Mouse (Mus musculus) neural tube, embryonic 11.5 days (tissue): ENCODE data around the gene Inha. TPM values are rescaled to one million over a fixed set of nuclear protein-coding genes. Genes with fewer than 3 reads are reported as not detected.

Experiments
- ATAC-seq: fragments of 200-750 bp; cut with Nextera tagmentation; 2 replicates; pipeline ENCODE4 v1.8.0; 2017; ENCODE audit warnings: moderate number of reproducible peaks, mild to moderate bottlenecking, moderate TSS enrichment, moderate library complexity; ENCODE audit not compliant: insufficient read depth, low FRiP score, low TSS enrichment
- DNase-seq: peaks from one replicate; pipeline ENCODE4 v3.0.0-alpha.2; 2015; ENCODE audit warnings: low spot score
- H3K27ac ChIP-seq: fragments of 300-500 bp; sonication (generic); 2 replicates; pipeline ENCODE4 v1.5.1; 2014; ENCODE audit warnings: low read depth, mild to moderate bottlenecking, low read length
- H3K27me3 ChIP-seq: fragments of 300-500 bp; sonication (generic); 2 replicates; pipeline ENCODE4 v1.6.1; 2014; ENCODE audit warnings: mild to moderate bottlenecking, low read length, mixed read lengths; ENCODE audit not compliant: control insufficient read depth, insufficient read depth
- H3K36me3 ChIP-seq: fragments of 300-500 bp; sonication (generic); 2 replicates; pipeline ENCODE4 v1.6.1; 2014; ENCODE audit warnings: mild to moderate bottlenecking, low read length, moderate library complexity, mixed read lengths; ENCODE audit not compliant: control insufficient read depth, insufficient read depth
- H3K4me1 ChIP-seq: fragments of 300-500 bp; sonication (generic); 2 replicates; pipeline ENCODE4 v1.6.1; 2014; ENCODE audit warnings: low read length, mixed read lengths; ENCODE audit not compliant: control insufficient read depth, insufficient read depth
- H3K4me2 ChIP-seq: fragments of 300-500 bp; sonication (generic); 2 replicates; pipeline ENCODE4 v1.6.1; 2014; ENCODE audit warnings: low read depth, mild to moderate bottlenecking, moderate library complexity
- H3K4me3 ChIP-seq: fragments of 300-500 bp; sonication (generic); 2 replicates; pipeline ENCODE4 v1.5.1; 2014; ENCODE audit warnings: low read depth, low read length
- H3K9ac ChIP-seq: fragments of 300-500 bp; sonication (generic); 2 replicates; pipeline ENCODE4 v1.6.1; 2014; ENCODE audit warnings: mild to moderate bottlenecking, low read length
- H3K9me3 ChIP-seq: fragments of 300-500 bp; sonication (generic); 2 replicates; pipeline ENCODE4 v1.6.1; 2016; ENCODE audit warnings: low read length; ENCODE audit not compliant: control insufficient read depth
- WGBS: fragments of 180-500 bp; shearing (Covaris S2); extraction: QIAGEN DNeasy Blood & Tissue Kit; methylation state at CpG from one replicate; pipeline ENCODE4 v1.1.7; 2014; 5-methylcytosine and 5-hydroxymethylcytosine counted together
- polyA plus RNA-seq: library from polyadenylated mRNA; unstranded; fragments of >200 nt; fragmentation: Nextera tagmentation; extraction: Ambion mirVana; gene quantifications from 2 replicates; pipeline ENCODE4 v1.2.1, GENCODE M21; 2014

The Inha gene
- polyA plus RNA-seq, 1 experiment from 2014 or later: 2.6 TPM

DNA sequence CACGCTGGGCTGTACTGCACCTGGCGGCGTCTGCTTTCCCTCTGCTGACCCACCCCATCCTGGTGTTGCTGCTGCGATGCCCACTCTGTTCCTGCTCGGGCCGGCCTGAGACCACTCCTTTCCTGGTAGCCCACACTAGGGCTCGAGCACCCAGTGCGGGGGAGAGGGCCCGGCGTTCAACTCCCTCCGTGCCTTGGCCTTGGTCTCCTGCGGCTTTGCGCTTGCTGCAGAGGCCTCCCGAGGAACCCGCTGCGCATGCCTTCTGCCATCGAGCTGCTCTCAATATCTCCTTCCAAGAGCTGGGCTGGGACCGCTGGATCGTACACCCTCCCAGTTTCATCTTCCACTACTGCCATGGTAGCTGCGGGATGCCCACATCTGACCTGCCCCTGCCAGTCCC lies 2.7 kb downstream of the Inha start:
- DNase-seq (no peak), ATAC-seq (no peak)
- Histone ChIP-seq H3K27ac (no peak overlapping the region), H3K9ac (no peak overlapping the region), H3K9me3 (no peaks in the 10 kb centered on the region), H3K27me3 (0 out of 2 replicates have a peak, but pooled peaks cover 2% of the 10 kb centered on the region), H3K4me2 (no peak overlapping the region), H3K36me3 (no peaks in the 10 kb centered on the region), H3K4me3 (no peak overlapping the region), H3K4me1 (0 out of 2 replicates have a peak, but pooled peaks cover 3% of the 10 kb centered on the region)
- 42% methylated on average over 20 of the region's 20 CpGs for WGBS

DNA sequence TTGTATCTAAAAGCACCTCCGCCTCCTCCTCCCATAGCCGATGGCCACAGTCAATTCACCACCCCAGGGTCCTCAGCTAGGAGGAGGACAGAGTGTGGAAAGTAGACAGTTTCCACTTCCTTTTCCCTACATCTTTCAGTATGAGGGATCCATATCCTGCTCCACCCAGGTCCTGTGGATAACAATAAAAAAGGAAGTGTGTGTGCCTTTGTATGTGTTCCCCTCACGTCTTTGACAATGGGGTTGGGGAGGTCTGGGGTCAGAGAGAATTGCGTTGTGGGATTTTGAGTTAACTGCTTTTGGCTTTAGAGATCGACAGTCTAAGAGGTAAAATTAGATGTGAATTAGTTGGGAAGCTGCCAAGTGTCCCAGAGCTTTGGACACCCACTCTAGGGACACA lies 3.3 kb downstream of the Inha start:
- Histone ChIP-seq H3K27me3 (0 out of 2 replicates have a peak, but pooled peaks cover 2% of the 10 kb centered on the region), H3K36me3 (no peaks in the 10 kb centered on the region), H3K9ac (no peak overlapping the region), H3K4me1 (0 out of 2 replicates have a peak, but pooled peaks cover 3% of the 10 kb centered on the region), H3K4me2 (no peak overlapping the region), H3K4me3 (no peak overlapping the region), H3K27ac (no peak overlapping the region), H3K9me3 (no peaks in the 10 kb centered on the region)
- DNase-seq: no peak
- 81% methylated on average over 5 of the region's 5 CpGs for WGBS
- ATAC-seq: no peak

DNA sequence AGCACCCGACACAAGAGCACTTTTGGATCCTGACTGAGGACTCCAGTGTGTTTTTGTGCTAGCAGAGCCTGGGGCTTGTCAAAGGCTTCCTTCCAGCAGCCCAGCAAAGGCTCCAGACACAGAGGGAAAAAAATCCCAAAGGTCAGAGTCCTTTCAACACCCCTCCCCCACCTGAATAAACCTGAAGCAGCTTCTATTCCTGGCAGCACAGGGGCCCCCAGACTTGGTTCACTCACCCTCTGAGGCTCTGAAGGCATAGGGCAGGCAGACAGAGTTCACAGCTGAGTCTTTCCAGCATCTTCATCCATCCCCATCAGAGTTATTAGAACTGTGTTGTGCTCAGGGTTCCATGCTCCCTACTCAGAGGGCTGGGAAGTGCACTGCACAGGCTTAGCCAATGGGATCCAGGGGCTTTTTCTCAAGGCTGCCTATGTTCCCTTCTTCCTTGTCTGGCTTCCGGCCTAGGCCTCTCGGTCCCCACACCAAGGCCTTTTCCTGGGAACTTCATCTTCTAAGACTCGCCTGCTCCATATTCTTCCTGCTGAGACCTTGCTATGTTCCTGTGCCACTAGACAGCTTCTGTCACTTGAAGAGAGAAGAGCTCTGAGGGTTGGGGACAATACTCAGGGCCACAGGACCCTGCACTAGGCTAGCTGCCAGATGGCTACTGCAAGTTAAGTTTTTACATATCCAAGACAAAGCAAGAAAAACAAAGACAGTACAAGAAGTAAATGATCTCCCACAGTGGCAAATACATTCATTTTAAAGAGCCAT lies 4.7 kb downstream of the Inha start:
- Histone ChIP-seq H3K9ac (no peak overlapping the region), H3K4me2 (no peak overlapping the region), H3K27ac (no peak overlapping the region), H3K27me3 (no peaks in the 10 kb centered on the region), H3K36me3 (no peaks in the 10 kb centered on the region), H3K4me3 (no peak overlapping the region), H3K9me3 (no peaks in the 10 kb centered on the region), H3K4me1 (0 out of 2 replicates have a peak, but pooled peaks cover 3% of the 10 kb centered on the region)
- DNase-seq (no peak), ATAC-seq (no peak)
- WGBS: 68% methylated on average over 4 of the region's 4 CpGs

DNA sequence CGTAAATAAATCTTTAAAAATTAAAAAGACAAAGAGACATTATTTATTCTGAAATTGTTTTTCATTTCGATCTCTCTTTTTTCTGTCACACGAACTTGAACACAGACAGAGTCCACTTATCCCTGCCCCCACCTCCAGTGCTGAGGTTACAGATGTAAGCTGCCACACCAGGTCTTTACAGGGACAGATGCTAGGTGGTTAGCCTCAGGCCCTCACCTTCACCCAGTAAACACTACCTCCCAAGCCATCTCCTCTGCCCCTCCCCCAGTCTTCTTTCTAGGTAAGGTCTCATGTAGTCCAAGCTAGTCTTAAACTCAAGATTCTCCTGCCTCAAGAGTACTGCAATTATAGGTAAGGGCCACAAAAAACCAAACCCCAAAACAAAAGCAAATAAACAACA lies 5.7 kb downstream of the Inha start:
- no peaks in the 10 kb centered on the region for H3K36me3 ChIP-seq
- no peaks in the 10 kb centered on the region for H3K27me3 ChIP-seq
- 95% methylated on average over 3 of the region's 3 CpGs for WGBS
- no peaks in the 10 kb centered on the region for H3K9me3 ChIP-seq
- DNase-seq (no peak), ATAC-seq (no peak)
- H3K4me2 ChIP-seq: no peak overlapping the region
- no peaks in the 10 kb centered on the region for H3K4me1 ChIP-seq
- no peak overlapping the region for H3K9ac ChIP-seq
- no peak overlapping the region for H3K27ac ChIP-seq
- no peak overlapping the region for H3K4me3 ChIP-seq

DNA sequence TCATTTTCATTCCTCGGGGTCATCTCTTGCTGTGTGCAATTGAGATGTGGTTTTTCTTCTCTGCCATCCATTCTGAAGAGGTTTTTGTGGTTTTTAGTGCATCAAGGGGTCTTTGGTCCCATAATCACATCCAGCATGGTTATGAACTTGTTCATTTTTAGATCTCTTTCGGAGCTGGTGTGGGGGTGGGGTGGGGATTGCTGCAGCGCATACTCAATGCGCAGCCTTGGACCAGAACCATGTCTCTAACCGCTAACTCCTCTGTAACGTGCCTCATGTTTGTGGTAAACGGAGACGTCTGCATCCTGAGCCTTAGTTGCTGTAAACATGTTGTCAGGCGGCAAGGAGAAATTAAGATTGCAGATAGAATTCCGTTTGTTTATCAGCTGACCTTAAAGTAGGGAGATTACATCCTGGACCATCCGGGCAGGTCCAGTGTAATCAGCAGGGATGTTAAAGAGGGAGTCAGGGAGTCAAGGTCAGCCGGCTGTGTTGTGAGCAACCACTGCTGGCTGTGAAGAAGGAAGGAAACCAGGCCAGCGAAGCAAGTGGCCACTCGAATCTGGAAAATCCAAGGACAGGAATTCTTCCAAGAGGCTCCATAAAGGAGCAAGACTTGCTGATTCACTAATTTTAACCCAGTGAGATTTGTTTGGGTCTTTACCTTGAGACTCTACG lies 10.0 kb downstream of the Inha start:
- no peak overlapping the region for H3K27ac ChIP-seq
- WGBS: 84% methylated on average over 15 of the region's 15 CpGs
- H3K9me3 ChIP-seq: no peaks in the 10 kb centered on the region
- no peaks in the 10 kb centered on the region for H3K36me3 ChIP-seq
- DNase-seq: no peak
- ATAC-seq: no peak
- H3K9ac ChIP-seq: no peak overlapping the region
- no peaks in the 10 kb centered on the region for H3K4me1 ChIP-seq
- no peak overlapping the region for H3K4me3 ChIP-seq
- no peak overlapping the region for H3K4me2 ChIP-seq
- H3K27me3 ChIP-seq: no peaks in the 10 kb centered on the region

DNA sequence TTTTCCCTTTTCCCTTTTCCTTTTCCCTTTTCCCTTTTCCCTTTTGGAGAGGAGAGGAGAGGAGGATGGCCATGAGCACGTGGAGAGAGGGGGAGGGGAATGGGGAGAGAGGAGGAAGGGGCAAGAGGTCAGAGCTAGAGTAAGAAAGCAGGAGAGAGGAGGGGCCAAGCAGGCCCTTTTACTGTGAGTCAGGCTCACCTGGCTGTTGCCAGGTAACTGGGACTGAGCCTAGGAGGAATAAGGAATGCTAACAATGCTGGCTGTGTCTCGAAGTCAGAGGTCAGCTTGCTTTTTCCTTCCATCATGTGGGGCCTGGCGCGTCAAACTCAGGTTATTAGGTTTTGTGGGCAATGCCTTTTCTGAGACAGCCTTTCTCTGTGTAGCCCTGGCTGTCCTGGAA lies 11.1 kb downstream of the Inha start:
- no peak overlapping the region for H3K4me2 ChIP-seq
- no peaks in the 10 kb centered on the region for H3K4me1 ChIP-seq
- ATAC-seq: no peak
- H3K4me3 ChIP-seq: no peak overlapping the region
- DNase-seq: no peak
- WGBS: 75% methylated on average over 3 of the region's 4 CpGs
- H3K27ac ChIP-seq: no peak overlapping the region
- H3K9ac ChIP-seq: no peak overlapping the region
- H3K9me3 ChIP-seq: no peaks in the 10 kb centered on the region
- no peaks in the 10 kb centered on the region for H3K27me3 ChIP-seq
- H3K36me3 ChIP-seq: no peaks in the 10 kb centered on the region

DNA sequence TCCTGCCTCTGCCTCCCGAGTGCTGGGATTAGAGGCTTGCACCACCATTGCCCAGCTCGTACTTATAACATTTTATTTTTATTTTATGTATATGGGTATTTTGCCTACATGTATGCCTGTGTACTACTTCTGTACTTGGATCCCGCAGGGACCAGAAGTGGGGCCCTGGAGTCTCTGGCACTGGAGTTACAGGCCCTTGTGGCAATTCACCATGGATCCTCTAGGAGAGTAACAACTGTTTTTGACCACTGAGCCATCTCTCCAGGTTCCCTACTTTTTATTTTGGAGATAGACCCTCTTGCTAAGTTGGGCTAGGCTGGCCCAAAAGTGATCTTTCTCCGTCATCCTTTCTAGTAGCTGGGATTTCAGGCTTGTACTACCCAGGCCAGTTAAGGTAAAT lies 11.6 kb downstream of the Inha start:
- ATAC-seq (no peak), DNase-seq (no peak)
- H3K9ac ChIP-seq: no peak overlapping the region
- H3K4me2 ChIP-seq: no peak overlapping the region
- 86% methylated on average over 4 of the region's 4 CpGs for WGBS
- H3K9me3 ChIP-seq: no peaks in the 10 kb centered on the region
- H3K4me1 ChIP-seq: no peaks in the 10 kb centered on the region
- no peak overlapping the region for H3K4me3 ChIP-seq
- H3K36me3 ChIP-seq: no peaks in the 10 kb centered on the region
- no peak overlapping the region for H3K27ac ChIP-seq
- no peaks in the 10 kb centered on the region for H3K27me3 ChIP-seq

DNA sequence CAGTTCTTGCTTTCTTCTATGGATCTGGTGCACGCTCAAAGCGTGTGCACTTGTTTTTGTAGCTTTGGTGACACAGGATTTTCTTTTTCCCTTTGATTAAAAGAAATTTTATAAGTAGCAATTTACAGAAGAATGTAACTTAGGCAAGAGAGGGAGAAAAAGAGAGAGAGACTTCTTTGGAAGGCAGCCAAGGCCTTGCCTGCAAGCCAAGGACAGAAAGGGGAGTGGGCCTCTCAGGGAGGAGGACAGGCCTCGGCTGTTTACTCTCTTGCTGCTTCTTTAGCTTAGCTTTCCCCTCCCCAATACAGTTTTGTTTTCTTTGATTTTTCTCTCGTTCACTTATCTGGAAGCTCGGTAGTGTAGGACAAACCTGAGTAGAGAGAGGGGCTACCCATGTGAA lies 12.7 kb downstream of the Inha start:
- H3K4me1 ChIP-seq: no peaks in the 10 kb centered on the region
- H3K9me3 ChIP-seq: no peaks in the 10 kb centered on the region
- DNase-seq: no peak
- H3K36me3 ChIP-seq: no peaks in the 10 kb centered on the region
- 85% methylated on average over 5 of the region's 5 CpGs for WGBS
- ATAC-seq: no peak
- no peak overlapping the region for H3K9ac ChIP-seq
- no peak overlapping the region for H3K27ac ChIP-seq
- no peaks in the 10 kb centered on the region for H3K27me3 ChIP-seq
- no peak overlapping the region for H3K4me3 ChIP-seq
- no peak overlapping the region for H3K4me2 ChIP-seq
